Mouse (Mus musculus) CH12.LX (cell line): ENCODE data around the gene Vegfb. TPM values are rescaled to one million over a fixed set of nuclear protein-coding genes. Genes with fewer than 3 reads are reported as not detected.

ENCODE experiments used
- DNase-seq: peaks from one replicate; pipeline ENCODE4 v3.0.0-alpha.2; 2013; ENCODE audit errors: extremely low read depth
- H3K27ac ChIP-seq: 2 replicates; pipeline ENCODE4 v1.5.1; 2012; ENCODE audit warnings: low read depth, mild to moderate bottlenecking, control low read depth, moderate library complexity; ENCODE audit not compliant: insufficient read depth
- H3K27me3 ChIP-seq: replicated peaks from 2 replicates; pipeline ENCODE3; 2012; ENCODE audit warnings: inconsistent platforms
- H3K36me3 ChIP-seq, 2 experiments: replicated peaks in 1 of 2; 2 replicates each; pipeline versions ENCODE3 to v1.6.1; 2012; ENCODE audit warnings: inconsistent platforms in 1 of 2, low read length in 1 of 2, mild to moderate bottlenecking in 1 of 2, mixed read lengths in 1 of 2, moderate library complexity in 1 of 2; ENCODE audit not compliant: control insufficient read depth in 1 of 2, insufficient read depth in 1 of 2
- H3K4me1 ChIP-seq, 2 experiments: 2 replicates each; pipeline ENCODE4 v1.6.1; 2012; ENCODE audit warnings: inconsistent platforms in 1 of 2, moderate library complexity in 1 of 2; ENCODE audit not compliant: insufficient read depth in 2 of 2, control insufficient read depth in 1 of 2
- H3K4me2 ChIP-seq: 2 replicates; pipeline ENCODE4 v1.6.1; 2012; ENCODE audit warnings: low read depth, mild to moderate bottlenecking, control low read depth; ENCODE audit not compliant: poor library complexity, insufficient read depth, severe bottlenecking
- H3K4me3 ChIP-seq, 3 experiments: fragments of 150-350 bp in 1 of 3; sonication (generic) in 1 of 3; replicated peaks in 1 of 3; 2 replicates each; pipeline versions ENCODE3 to v1.5.1; 2011 to 2012; ENCODE audit warnings: low read depth in 2 of 3, low read length in 2 of 3, mild to moderate bottlenecking in 2 of 3, moderate library complexity in 2 of 3, control low read depth in 1 of 3, improper control_type of control experiment in 1 of 3, inconsistent platforms in 1 of 3, mixed read lengths in 1 of 3; ENCODE audit not compliant: poor library complexity in 1 of 3
- H3K79me2 ChIP-seq: replicated peaks from 2 replicates; pipeline ENCODE4 v1.6.1; 2012; ENCODE audit warnings: mild to moderate bottlenecking, moderate library complexity; ENCODE audit not compliant: control insufficient read depth, poor library complexity, insufficient read depth, severe bottlenecking; ENCODE audit errors: extremely low read depth
- H3K9ac ChIP-seq: 2 replicates; pipeline ENCODE4 v1.6.1; 2012; ENCODE audit warnings: low read depth, mild to moderate bottlenecking, control low read depth, moderate library complexity; ENCODE audit not compliant: insufficient read depth
- H3K9me3 ChIP-seq: replicated peaks from 2 replicates; pipeline ENCODE3; 2012; ENCODE audit warnings: low read length, inconsistent platforms, mixed read lengths
- IRF4 ChIP-seq: IDR thresholded peaks from 2 replicates; pipeline ENCODE4 v1.6.1; 2014; ENCODE audit warnings: low read depth, mild to moderate bottlenecking, inconsistent platforms, low read length, improper control_type of control experiment
- MAFK ChIP-seq: IDR thresholded peaks from 2 replicates; pipeline ENCODE4 v1.6.1; 2011; ENCODE audit warnings: low read length, improper control_type of control experiment; ENCODE audit not compliant: insufficient replicate concordance
- MAZ ChIP-seq: IDR thresholded peaks from 2 replicates; pipeline ENCODE4 v1.6.1; 2012; ENCODE audit warnings: low read depth, mild to moderate bottlenecking, inconsistent platforms, low read length, improper control_type of control experiment, moderate library complexity
- POLR2AphosphoS2 ChIP-seq: IDR thresholded peaks from 2 replicates; pipeline ENCODE4 v1.6.1; 2011; ENCODE audit warnings: low read depth, low read length, improper control_type of control experiment
- ZC3H11A ChIP-seq: IDR thresholded peaks from 2 replicates; pipeline ENCODE4 v1.6.1; 2012; ENCODE audit warnings: low read depth, mild to moderate bottlenecking, inconsistent platforms, low read length, improper control_type of control experiment
- ZKSCAN1 ChIP-seq: IDR thresholded peaks from 2 replicates; pipeline ENCODE4 v1.6.1; 2012; ENCODE audit warnings: low read depth, inconsistent platforms, low read length, improper control_type of control experiment, borderline replicate concordance
- dilution Hi-C: fragments of 300-500 bp; cut with MboI; formaldehyde crosslinking; loops from 2 replicates; pipeline ENCODE4 v1.14.3; 2020; ENCODE audit warnings: low sequenced_read_pairs; ENCODE audit not compliant: extremely low pct_unique_long_range_greater_than_20kb, extremely low pct_ligation_motif_present
- in situ Hi-C: fragments of 300-500 bp; cut with MboI; formaldehyde crosslinking; loops from 3 replicates; pipeline ENCODE4 v1.14.3; 2019; ENCODE audit warnings: low sequenced_read_pairs, low pct_ligation_motif_present, low pct_unique_long_range_greater_than_20kb, mixed read lengths
- polyA plus RNA-seq: library from polyadenylated mRNA; unstranded; fragments of >175 nt; gene quantifications from 2 replicates; pipeline ENCODE4 v1.2.1, GENCODE M21; 2012; ENCODE audit warnings: low read depth; ENCODE audit not compliant: insufficient read length
- total RNA-seq, 2 experiments: library from RNA; depleted of rRNA; stranded (reverse); fragments of 300-350 nt in 1 of 2; fragments of >200 nt in 1 of 2; gene quantifications; 2 replicates each; pipeline ENCODE4 v1.2.3; 2012 to 2014

Vegfb gene
- total and polyA plus RNA-seq, 3 experiments = 3.2 to 35.1 (median 13.2) TPM

GRCm38 (mm10) chr19:6933102-6933435 is 54.4 kb downstream of the Vegfb start:
- no peaks in the 10 kb centered on the region for H3K9me3 ChIP-seq
- H3K79me2 ChIP-seq = no peaks in the 10 kb centered on the region
- in situ Hi-C loops = no loop called here
- DNase-seq = no peak
- H3K4me1 ChIP-seq = peaks cover 0 to 4% of the 10 kb centered on the region in 2 experiments; a peak in 2 of 4 replicates
- H3K27ac ChIP-seq = no peak overlapping the region
- H3K27me3 ChIP-seq = no peaks in the 10 kb centered on the region
- H3K9ac ChIP-seq = no peak overlapping the region
- peaks cover 0 to 5% of the 10 kb centered on the region in 2 experiments for H3K36me3 ChIP-seq
- no peak overlapping the region for H3K4me2 ChIP-seq
- no peak overlapping the region for H3K4me3 ChIP-seq
- no peak for TF ChIP-seq IRF4
- no peak for TF ChIP-seq ZKSCAN1
- no peak for TF ChIP-seq POLR2AphosphoS2
- no peak for TF ChIP-seq MAFK
- TF ChIP-seq MAZ = no peak
- TF ChIP-seq ZC3H11A = no peak
- TF ChIP-seq, all 38 proteins: peak for 0
- dilution Hi-C loops = no loop called here

Other genes with a start within 250 kb of the Vegfb start
Only the 20 nearest of the 21 such genes appear.
- gene Rps6ka4, start 147.0 kb downstream of the Vegfb start, total RNA-seq (2012; rRNA removed) = 7.8 and 9.8 TPM in 2 replicates
- 6.5 and 6.6 TPM in 2 replicates for gene Rps6ka4, start 147.0 kb downstream of the Vegfb start, total RNA-seq (2014; rRNA removed)
- gene Rps6ka4, start 147.0 kb downstream of the Vegfb start, polyA plus RNA-seq = 14.0 and 18.3 TPM in 2 replicates
- 57.0 and 76.4 TPM in 2 replicates for gene Ccdc88b, start 129.4 kb downstream of the Vegfb start, total RNA-seq (2012; rRNA removed)
- 19.3 and 20.5 TPM in 2 replicates for gene Ccdc88b, start 129.4 kb downstream of the Vegfb start, total RNA-seq (2014; rRNA removed)
- gene Ccdc88b, start 129.4 kb downstream of the Vegfb start, polyA plus RNA-seq = 53.0 and 56.4 TPM in 2 replicates
- gene Trmt112, start 78.0 kb downstream of the Vegfb start, total RNA-seq (2012; rRNA removed) = 191 and 198 TPM in 2 replicates
- 89.5 and 97.9 TPM in 2 replicates for gene Trmt112, start 78.0 kb downstream of the Vegfb start, total RNA-seq (2014; rRNA removed)
- 158 and 212 TPM in 2 replicates for gene Trmt112, start 78.0 kb downstream of the Vegfb start, polyA plus RNA-seq
- gene Prdx5, start 77.5 kb downstream of the Vegfb start, total RNA-seq (2012; rRNA removed) = 72.6 and 74.8 TPM in 2 replicates
- gene Prdx5, start 77.5 kb downstream of the Vegfb start, total RNA-seq (2014; rRNA removed) = 77.2 and 83.5 TPM in 2 replicates
- gene Prdx5, start 77.5 kb downstream of the Vegfb start, polyA plus RNA-seq = 137 TPM in 2 replicates
- gene Esrra, start 65.8 kb downstream of the Vegfb start, total RNA-seq (2012; rRNA removed) = 23.5 and 28.7 TPM in 2 replicates
- gene Esrra, start 65.8 kb downstream of the Vegfb start, total RNA-seq (2014; rRNA removed) = 13.4 and 13.6 TPM in 2 replicates
- 15.6 and 17.7 TPM in 2 replicates for gene Esrra, start 65.8 kb downstream of the Vegfb start, polyA plus RNA-seq
- gene Catsperz, start 62.3 kb downstream of the Vegfb start, total RNA-seq (2012; rRNA removed) = not detected in 2 replicates
- not detected in 2 replicates for gene Catsperz, start 62.3 kb downstream of the Vegfb start, total RNA-seq (2014; rRNA removed)
- 1.2 TPM in 1 of 2 replicates, not detected in the other for gene Catsperz, start 62.3 kb downstream of the Vegfb start, polyA plus RNA-seq
- 0.21 TPM in 1 of 2 replicates, not detected in the other for gene Kcnk4, start 53.1 kb downstream of the Vegfb start, total RNA-seq (2012; rRNA removed)
- not detected in 2 replicates for gene Kcnk4, start 53.1 kb downstream of the Vegfb start, total RNA-seq (2014; rRNA removed)
- 0.80 TPM in 1 of 2 replicates, not detected in the other for gene Kcnk4, start 53.1 kb downstream of the Vegfb start, polyA plus RNA-seq
- 37.8 and 38.0 TPM in 2 replicates for gene Bad, start 45.8 kb downstream of the Vegfb start, total RNA-seq (2012; rRNA removed)
- 27.7 and 28.5 TPM in 2 replicates for gene Bad, start 45.8 kb downstream of the Vegfb start, total RNA-seq (2014; rRNA removed)
- gene Bad, start 45.8 kb downstream of the Vegfb start, polyA plus RNA-seq = 33.3 and 39.6 TPM in 2 replicates
- gene Gpr137, start 45.2 kb downstream of the Vegfb start, total RNA-seq (2012; rRNA removed) = 14.1 and 18.1 TPM in 2 replicates
- gene Gpr137, start 45.2 kb downstream of the Vegfb start, total RNA-seq (2014; rRNA removed) = 8.8 and 9.0 TPM in 2 replicates
- gene Gpr137, start 45.2 kb downstream of the Vegfb start, polyA plus RNA-seq = 14.0 and 14.4 TPM in 2 replicates
- gene Ppp1r14b, start 12.7 kb downstream of the Vegfb start, total RNA-seq (2012; rRNA removed) = 256 and 329 TPM in 2 replicates
- 151 and 167 TPM in 2 replicates for gene Ppp1r14b, start 12.7 kb downstream of the Vegfb start, total RNA-seq (2014; rRNA removed)
- gene Ppp1r14b, start 12.7 kb downstream of the Vegfb start, polyA plus RNA-seq = 179 and 241 TPM in 2 replicates
- gene Plcb3, start 11.2 kb downstream of the Vegfb start, total RNA-seq (2012; rRNA removed) = 6.4 and 7.5 TPM in 2 replicates
- gene Plcb3, start 11.2 kb downstream of the Vegfb start, total RNA-seq (2014; rRNA removed) = 3.0 and 4.1 TPM in 2 replicates
- gene Plcb3, start 11.2 kb downstream of the Vegfb start, polyA plus RNA-seq = 7.8 and 8.2 TPM in 2 replicates
- gene Fkbp2, start 7.2 kb downstream of the Vegfb start, total RNA-seq (2012; rRNA removed) = 44.6 and 50.4 TPM in 2 replicates
- gene Fkbp2, start 7.2 kb downstream of the Vegfb start, total RNA-seq (2014; rRNA removed) = 17.6 and 20.7 TPM in 2 replicates
- gene Fkbp2, start 7.2 kb downstream of the Vegfb start, polyA plus RNA-seq = 87.0 and 97.7 TPM in 2 replicates
- gene Dnajc4, start 4.9 kb upstream of the Vegfb start, total RNA-seq (2012; rRNA removed) = 9.7 and 11.2 TPM in 2 replicates
- gene Dnajc4, start 4.9 kb upstream of the Vegfb start, total RNA-seq (2014; rRNA removed) = 6.2 and 7.5 TPM in 2 replicates
- 12.7 and 13.9 TPM in 2 replicates for gene Dnajc4, start 4.9 kb upstream of the Vegfb start, polyA plus RNA-seq
- gene Nudt22, start 8.5 kb upstream of the Vegfb start, total RNA-seq (2012; rRNA removed) = 24.6 and 26.6 TPM in 2 replicates
- gene Nudt22, start 8.5 kb upstream of the Vegfb start, total RNA-seq (2014; rRNA removed) = 9.0 and 11.2 TPM in 2 replicates
- gene Nudt22, start 8.5 kb upstream of the Vegfb start, polyA plus RNA-seq = 10.8 and 11.1 TPM in 2 replicates
- gene Trpt1, start 8.5 kb upstream of the Vegfb start, total RNA-seq (2012; rRNA removed) = 4.1 and 4.7 TPM in 2 replicates
- 2.8 and 3.4 TPM in 2 replicates for gene Trpt1, start 8.5 kb upstream of the Vegfb start, total RNA-seq (2014; rRNA removed)
- gene Trpt1, start 8.5 kb upstream of the Vegfb start, polyA plus RNA-seq = 2.1 and 3.1 TPM in 2 replicates
- 57.4 and 58.4 TPM in 2 replicates for gene Fermt3, start 31.8 kb upstream of the Vegfb start, total RNA-seq (2012; rRNA removed)
- 47.0 and 58.7 TPM in 2 replicates for gene Fermt3, start 31.8 kb upstream of the Vegfb start, total RNA-seq (2014; rRNA removed)
- gene Fermt3, start 31.8 kb upstream of the Vegfb start, polyA plus RNA-seq = 65.1 and 67.3 TPM in 2 replicates
- 178 and 246 TPM in 2 replicates for gene Stip1, start 52.3 kb upstream of the Vegfb start, total RNA-seq (2012; rRNA removed)
- gene Stip1, start 52.3 kb upstream of the Vegfb start, total RNA-seq (2014; rRNA removed) = 200 and 202 TPM in 2 replicates
- gene Stip1, start 52.3 kb upstream of the Vegfb start, polyA plus RNA-seq = 314 and 344 TPM in 2 replicates
- gene Macrod1, start 69.2 kb upstream of the Vegfb start, total RNA-seq (2012; rRNA removed) = not detected in 2 replicates
- gene Macrod1, start 69.2 kb upstream of the Vegfb start, total RNA-seq (2014; rRNA removed) = not detected in 2 replicates
- 1.00 and 1.0 TPM in 2 replicates for gene Macrod1, start 69.2 kb upstream of the Vegfb start, polyA plus RNA-seq
- gene Flrt1, start 118.1 kb upstream of the Vegfb start, total RNA-seq (2012; rRNA removed) = not detected in 2 replicates
- gene Flrt1, start 118.1 kb upstream of the Vegfb start, total RNA-seq (2014; rRNA removed) = not detected in 2 replicates
- not detected in 2 replicates for gene Flrt1, start 118.1 kb upstream of the Vegfb start, polyA plus RNA-seq
- gene Otub1, start 218.7 kb upstream of the Vegfb start, total RNA-seq (2012; rRNA removed) = 102 and 114 TPM in 2 replicates
- gene Otub1, start 218.7 kb upstream of the Vegfb start, total RNA-seq (2014; rRNA removed) = 115 and 119 TPM in 2 replicates
- 126 and 139 TPM in 2 replicates for gene Otub1, start 218.7 kb upstream of the Vegfb start, polyA plus RNA-seq